Mouse (Mus musculus) ES-E14 (cell line): ENCODE data around the gene Crkl. TPM values are rescaled to one million over a fixed set of nuclear protein-coding genes. Genes with fewer than 3 reads are reported as not detected.

Experiments used
- DNase-seq: peaks from one replicate; pipeline ENCODE4 v3.0.0-alpha.2; 2013; ENCODE audit warnings: low read depth, low spot score
- H3K27ac ChIP-seq: 2 replicates; pipeline ENCODE4 v1.5.1; 2012; ENCODE audit warnings: low read depth, mild to moderate bottlenecking, low read length, moderate library complexity, mixed read lengths; ENCODE audit not compliant: poor library complexity, insufficient read depth, severe bottlenecking
- H3K36me3 ChIP-seq: 2 replicates; pipeline ENCODE4 v1.6.1; 2012; ENCODE audit warnings: mild to moderate bottlenecking, low read length, moderate library complexity, mixed read lengths; ENCODE audit not compliant: control insufficient read depth, poor library complexity, insufficient read depth, severe bottlenecking
- H3K4me1 ChIP-seq, 2 experiments: fragments of 150-350 bp in 1 of 2; sonication (generic) in 1 of 2; 2 replicates each; pipeline ENCODE4 v1.6.1; 2012; ENCODE audit warnings: low read length in 2 of 2, mild to moderate bottlenecking in 1 of 2, mixed read lengths in 1 of 2; ENCODE audit not compliant: control insufficient read depth in 2 of 2, insufficient read depth in 2 of 2, poor library complexity in 1 of 2
- H3K4me3 ChIP-seq, 2 experiments: fragments of 150-350 bp in 1 of 2; sonication (generic) in 1 of 2; 2 replicates each; pipeline ENCODE4 v1.5.1; 2012; ENCODE audit warnings: low read length in 2 of 2, low read depth in 1 of 2, mild to moderate bottlenecking in 1 of 2, mixed read lengths in 1 of 2; ENCODE audit not compliant: insufficient read depth in 1 of 2, poor library complexity in 1 of 2, severe bottlenecking in 1 of 2
- H3K9ac ChIP-seq: 2 replicates; pipeline ENCODE4 v1.6.1; 2012; ENCODE audit warnings: low read depth, mild to moderate bottlenecking, low read length, mixed read lengths; ENCODE audit not compliant: poor library complexity, insufficient read depth, severe bottlenecking
- H3K9me3 ChIP-seq: fragments of 150-350 bp; sonication (generic); 2 replicates; pipeline ENCODE4 v1.6.1; 2012; ENCODE audit warnings: low read depth, mild to moderate bottlenecking, low read length; ENCODE audit not compliant: control insufficient read depth, insufficient read depth
- CHD2 ChIP-seq: IDR thresholded peaks from 2 replicates; pipeline ENCODE4 v1.6.1; 2014; ENCODE audit warnings: mild to moderate bottlenecking, low read depth, low read length, inconsistent platforms
- HCFC1 ChIP-seq: IDR thresholded peaks from 2 replicates; pipeline ENCODE4 v1.6.1; 2012; ENCODE audit warnings: low read length, inconsistent platforms, borderline replicate concordance; ENCODE audit not compliant: insufficient read depth
- MAFK ChIP-seq: IDR thresholded peaks from 2 replicates; pipeline ENCODE4 v1.6.1; 2014; ENCODE audit warnings: mild to moderate bottlenecking, low read depth, low read length, inconsistent platforms; ENCODE audit not compliant: insufficient read depth
- ZC3H11A ChIP-seq: IDR thresholded peaks from 2 replicates; pipeline ENCODE4 v1.6.1; 2012; ENCODE audit warnings: low read depth, mild to moderate bottlenecking, inconsistent platforms, low read length, borderline replicate concordance
- ZNF384 ChIP-seq: IDR thresholded peaks from 2 replicates; pipeline ENCODE4 v1.6.1; 2012; ENCODE audit warnings: low read depth, low read length, inconsistent platforms
- in situ Hi-C, 2 experiments: fragments of 600-800 bp; cut with MboI; formaldehyde crosslinking; loops; one replicate each; pipeline ENCODE4 v1.15.1; 2025; ENCODE audit warnings: low sequenced_read_pairs in 2 of 2, inconsistent platforms in 1 of 2; ENCODE audit not compliant: unreplicated experiment in 2 of 2
- total RNA-seq: library from RNA; depleted of rRNA; stranded (reverse); fragments of 300-350 nt; gene quantifications from 2 replicates; pipeline ENCODE4 v1.2.3, GENCODE M21; 2012

The Crkl gene
- total RNA-seq, 1 experiment, result 28.2 TPM

GRCm38 (mm10) chr16:17518910-17519309 lies 67.1 kb downstream of the Crkl start:
- H3K9ac ChIP-seq, result no peak overlapping the region
- TF ChIP-seq ZC3H11A (no peak), HCFC1 (no peak), ZNF384 (no peak), MAFK (no peak), CHD2 (no peak)
- H3K4me1 ChIP-seq, result no peaks in the 10 kb centered on the region
- in situ Hi-C loops, result no loop called here
- no peak overlapping the region for H3K4me3 ChIP-seq
- no peaks in the 10 kb centered on the region for H3K9me3 ChIP-seq
- no peak overlapping the region for H3K27ac ChIP-seq
- no peak for DNase-seq
- H3K36me3 ChIP-seq, result peaks cover 37% of the 10 kb centered on the region

GRCm38 (mm10) chr16:17524156-17524555 lies 72.4 kb downstream of the Crkl start:
- Histone ChIP-seq H3K36me3 (peaks cover 55% of the 10 kb centered on the region), H3K9ac (no peak overlapping the region), H3K4me3 (no peak overlapping the region), H3K9me3 (no peaks in the 10 kb centered on the region), H3K27ac (no peak overlapping the region), H3K4me1 (peaks cover 0 to 7% of the 10 kb centered on the region in 2 experiments; a peak in 2 of 4 replicates)
- in situ Hi-C loops, result no loop called here
- TF ChIP-seq ZC3H11A (no peak), CHD2 (no peak), MAFK (no peak), ZNF384 (no peak), HCFC1 (no peak)
- DNase-seq, result no peak

- in situ Hi-C loops, result no loop called here
- TF ChIP-seq ZC3H11A, result no peak
- TF ChIP-seq HCFC1, result no peak
- TF ChIP-seq MAFK, result no peak
- TF ChIP-seq ZNF384, result no peak
- TF ChIP-seq CHD2, result no peak
- no peak overlapping the region for H3K4me3 ChIP-seq
- no peaks in the 10 kb centered on the region for H3K9me3 ChIP-seq
- H3K36me3 ChIP-seq, result peaks cover 48% of the 10 kb centered on the region
- no peak overlapping the region for H3K9ac ChIP-seq
- peaks cover 0 to 9% of the 10 kb centered on the region in 2 experiments; a peak in 2 of 4 replicates for H3K4me1 ChIP-seq
- no peak for DNase-seq
- H3K27ac ChIP-seq, result no peak overlapping the region
Measured at GRCm38 (mm10) chr16:17525524-17525923, 73.7 kb downstream of the Crkl start.

- Histone ChIP-seq H3K27ac (no peak overlapping the region), H3K36me3 (peaks cover 48% of the 10 kb centered on the region), H3K9ac (no peak overlapping the region), H3K4me1 (peaks cover 0 to 9% of the 10 kb centered on the region in 2 experiments; a peak in 2 of 4 replicates), H3K9me3 (no peaks in the 10 kb centered on the region), H3K4me3 (no peak overlapping the region)
- DNase-seq, result no peak
- in situ Hi-C loops, result no loop called here
- no peak for TF ChIP-seq HCFC1
- no peak for TF ChIP-seq CHD2
- TF ChIP-seq ZNF384, result no peak
- no peak for TF ChIP-seq MAFK
- no peak for TF ChIP-seq ZC3H11A
Measured at GRCm38 (mm10) chr16:17526223-17526622, 74.4 kb downstream of the Crkl start.

GRCm38 (mm10) chr16:17527606-17528005 lies 75.8 kb downstream of the Crkl start:
- in situ Hi-C loops, result no loop called here
- H3K4me1 ChIP-seq, result peaks cover 0 to 16% of the 10 kb centered on the region in 2 experiments; a peak in 2 of 4 replicates
- no peak overlapping the region for H3K9ac ChIP-seq
- H3K4me3 ChIP-seq, result no peak overlapping the region
- H3K36me3 ChIP-seq, result peaks cover 38% of the 10 kb centered on the region
- TF ChIP-seq MAFK (no peak), HCFC1 (no peak), ZNF384 (no peak), CHD2 (no peak), ZC3H11A (no peak)
- H3K9me3 ChIP-seq, result no peaks in the 10 kb centered on the region
- no peak overlapping the region for H3K27ac ChIP-seq
- DNase-seq, result no peak
